Mouse (Mus musculus) G1E-ER4 (cell line): Measurements from ENCODE around the gene H2al1m. TPM values are rescaled to one million over a fixed set of nuclear protein-coding genes. Genes with fewer than 3 reads are reported as not detected.

Experiments used
- GATA1 ChIP-seq: IDR thresholded peaks from one replicate; pipeline ENCODE4 v1.8.0; 2012; ENCODE audit warnings: low read length, inconsistent platforms
- polyA plus RNA-seq: library from polyadenylated mRNA; stranded (reverse); fragments of >175 nt; gene quantifications from 2 replicates; pipeline ENCODE4 v1.2.3, GENCODE M21; 2012

Gene H2al1m
- polyA plus RNA-seq, 1 experiment, result not detected

- TF ChIP-seq GATA1, result no peak
These were observed 14.9 kb downstream of the H2al1m start for GRCm38 (mm10) chrX:9298413-9298864.

DNA sequence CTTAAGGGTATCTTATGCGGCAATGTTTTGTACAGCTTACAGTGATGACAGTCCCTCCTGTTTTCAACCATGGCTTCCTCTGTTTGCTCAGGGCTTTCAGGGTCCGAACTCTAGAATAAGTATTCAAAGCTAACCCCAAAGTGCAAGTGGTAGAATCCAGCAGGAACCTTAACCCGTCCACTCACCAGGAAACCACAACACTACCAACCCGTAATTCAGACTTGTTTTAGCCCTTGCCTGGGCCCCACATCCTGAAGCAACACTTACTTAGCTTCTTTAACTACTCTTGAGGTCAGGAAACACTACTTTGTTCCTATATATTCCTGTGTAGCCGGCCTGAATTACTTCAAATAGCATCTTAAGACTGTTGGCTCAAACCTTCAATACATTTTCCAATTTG lies 19.2 kb downstream of the H2al1m start:
- no peak for TF ChIP-seq GATA1

GRCm38 (mm10) chrX:9303455-9303854 lies 19.9 kb downstream of the H2al1m start:
- TF ChIP-seq GATA1, result no peak

Other genes starting within 250 kb of the H2al1m start
- gene Fthl17f, start 220.7 kb upstream of the H2al1m start, polyA plus RNA-seq, result not detected in 2 replicates
- gene 4930402K13Rik, start 179.2 kb upstream of the H2al1m start, polyA plus RNA-seq, result not detected in 2 replicates
- gene Lancl3, start 83.9 kb upstream of the H2al1m start, polyA plus RNA-seq, result not detected in 2 replicates
- gene Gm14862, start 26.9 kb upstream of the H2al1m start, polyA plus RNA-seq, result not detected in 2 replicates
- gene Xk, start 11.0 kb upstream of the H2al1m start, polyA plus RNA-seq, result 24.2 TPM in 2 replicates
- not detected in 2 replicates for gene H2al1k, start 66.9 kb downstream of the H2al1m start, polyA plus RNA-seq
- not detected in 2 replicates for gene Cybb, start 204.0 kb downstream of the H2al1m start, polyA plus RNA-seq